Mouse (Mus musculus) bone marrow macrophage, adult 2 months (primary cell): ENCODE results near the gene Mad2l1bp.

Source experiments
- CTCF ChIP-seq: IDR thresholded peaks from 2 replicates; pipeline ENCODE4 v1.5.1; 2012; ENCODE audit warnings: low read depth, mild to moderate bottlenecking, low read length, moderate library complexity
- POLR2A ChIP-seq: IDR thresholded peaks from 2 replicates; pipeline ENCODE4 v1.6.1; 2012; ENCODE audit warnings: mild to moderate bottlenecking, low read depth, low read length, borderline replicate concordance

- TF ChIP-seq CTCF (no peak), POLR2A (no peak)
Observed at GRCm38 (mm10) chr17:46117623-46118422, 35.5 kb downstream of the Mad2l1bp start.
